Mouse (Mus musculus): ENCODE results near the gene Lpcat3. TPM values are rescaled to one million over a fixed set of nuclear protein-coding genes. Genes with fewer than 3 reads are reported as not detected.
A peak's percentile ranks its signal among the peaks of the same experiment; 100 is the strongest.

Gene Lpcat3
- polyA plus RNA-seq, 1 experiment from 2014 or later, result 45.7 TPM

GRCm38 (mm10) chr6:124720904-124721303, 58.1 kb downstream of the Lpcat3 start:
- no peak overlapping the region for H3K4me3 ChIP-seq
- no peak for DNase-seq (ENCODE audit: low spot score)
- H3K9me3 ChIP-seq (replicated peaks), result no peaks in the 10 kb centered on the region
- H3K36me3 ChIP-seq, result peaks cover 21% of the 10 kb centered on the region
- H3K4me1 ChIP-seq, result peaks cover 22% of the 10 kb centered on the region
- WGBS, result 78% methylated on average over 11 of the region's 11 CpGs
- H3K27me3 ChIP-seq (ENCODE audit: low read depth, poor library complexity, severe bottlenecking), result no peaks in the 10 kb centered on the region
- H3K27ac ChIP-seq, result 0 out of 2 replicates have a peak overlapping the region, but pooled peaks have one; percentile 51

DNA sequence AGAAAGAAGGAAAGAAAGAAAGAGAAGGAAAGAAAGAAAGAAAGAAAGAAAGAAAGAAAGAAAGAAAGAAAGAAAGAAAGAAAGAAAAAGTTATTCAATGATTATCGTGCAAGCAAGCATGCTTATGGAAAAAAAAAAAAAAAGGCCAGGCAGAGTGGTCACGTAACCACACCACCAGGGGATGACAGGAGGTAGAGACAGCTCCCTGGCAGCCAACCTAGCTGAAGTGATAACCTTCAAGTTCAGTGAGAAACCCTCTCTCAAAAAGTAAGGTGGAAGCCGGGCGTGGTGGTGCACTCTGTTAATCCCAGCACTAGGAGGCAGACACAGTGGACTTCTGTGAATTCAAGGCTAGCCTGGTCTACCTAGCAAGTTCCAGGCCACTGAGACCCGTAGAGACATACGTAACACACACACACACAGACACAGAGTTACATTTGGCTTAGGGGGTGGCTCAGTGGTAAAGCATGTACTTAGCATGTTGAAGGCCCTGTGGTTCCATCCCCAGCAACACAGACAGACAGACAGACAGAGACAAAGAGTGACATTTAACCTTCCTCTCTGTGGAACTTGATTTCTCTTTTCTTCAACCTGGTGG, 60.1 kb downstream of the Lpcat3 start:
- WGBS, result 88% methylated on average over 6 of the region's 6 CpGs
- Histone ChIP-seq H3K4me3 (no peak overlapping the region), H3K9me3 (replicated peaks) (no peaks in the 10 kb centered on the region), H3K36me3 (peaks cover under 1% of the 10 kb centered on the region), H3K27ac (no peak overlapping the region), H3K4me1 (peaks cover 22% of the 10 kb centered on the region), H3K27me3 (ENCODE audit: low read depth, poor library complexity, severe bottlenecking) (no peaks in the 10 kb centered on the region)
- DNase-seq (ENCODE audit: low spot score), result no peak

DNA sequence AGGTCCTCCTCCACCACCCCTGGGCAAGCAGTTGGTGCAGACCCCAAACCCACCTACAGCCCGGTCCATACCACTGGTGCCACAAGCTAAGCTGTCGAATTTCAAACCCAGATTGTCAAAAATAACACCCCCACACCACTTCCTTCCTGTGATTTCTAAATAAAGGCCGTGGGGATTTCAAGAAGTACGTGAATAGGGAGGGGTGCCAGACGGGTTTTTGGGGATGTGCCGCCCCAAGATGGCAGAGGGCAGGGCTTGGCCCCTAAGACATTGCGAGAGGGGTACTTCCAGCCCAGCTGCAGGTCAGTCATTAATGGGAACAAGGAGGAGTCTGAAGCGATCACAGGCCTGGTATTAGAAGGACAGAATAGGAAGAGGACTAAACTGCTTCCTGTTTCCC, 60.7 kb downstream of the Lpcat3 start:
- H3K36me3 ChIP-seq, result no peaks in the 10 kb centered on the region
- H3K27ac ChIP-seq, result no peak overlapping the region
- no peak for DNase-seq (ENCODE audit: low spot score)
- H3K4me1 ChIP-seq, result peaks cover 22% of the 10 kb centered on the region
- H3K27me3 ChIP-seq (ENCODE audit: low read depth, poor library complexity, severe bottlenecking), result no peaks in the 10 kb centered on the region
- H3K4me3 ChIP-seq, result no peak overlapping the region
- H3K9me3 ChIP-seq (replicated peaks), result no peaks in the 10 kb centered on the region
- WGBS, result 77% methylated on average over 8 of the region's 8 CpGs

DNA sequence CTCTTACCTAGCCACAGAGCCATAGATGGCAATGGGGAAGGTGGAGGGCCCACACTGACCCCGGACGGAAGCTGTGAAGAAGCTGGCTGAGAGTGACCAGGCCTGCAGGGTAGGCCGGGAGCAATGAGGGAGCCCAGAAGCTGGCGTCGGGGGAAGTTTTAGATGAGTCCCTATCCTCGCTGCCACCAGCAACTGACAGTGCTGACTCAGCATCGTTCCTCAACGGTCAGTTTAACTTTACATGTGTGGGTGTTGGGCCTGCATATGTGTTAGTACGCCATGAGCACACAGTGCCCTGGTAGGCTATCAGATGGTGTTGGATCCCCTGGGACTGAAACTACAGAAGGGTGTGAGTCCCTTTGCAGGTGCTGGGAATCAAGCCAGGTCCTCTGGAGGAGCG, 61.6 kb downstream of the Lpcat3 start:
- Histone ChIP-seq H3K4me1 (peaks cover 17% of the 10 kb centered on the region; the same call in 1 of the 2 replicates), H3K27me3 (ENCODE audit: low read depth, poor library complexity, severe bottlenecking) (no peaks in the 10 kb centered on the region), H3K4me3 (no peak overlapping the region), H3K27ac (no peak overlapping the region), H3K9me3 (replicated peaks) (no peaks in the 10 kb centered on the region), H3K36me3 (no peaks in the 10 kb centered on the region)
- WGBS, result 90% methylated on average over 10 of the region's 10 CpGs
- DNase-seq (ENCODE audit: low spot score), result no peak

GRCm38 (mm10) chr6:124728621-124729020, 65.8 kb downstream of the Lpcat3 start:
- peaks cover 14% of the 10 kb centered on the region for H3K4me1 ChIP-seq
- no peak overlapping the region for H3K4me3 ChIP-seq
- H3K9me3 ChIP-seq (replicated peaks), result no peaks in the 10 kb centered on the region
- no peaks in the 10 kb centered on the region for H3K36me3 ChIP-seq
- no peak overlapping the region for H3K27ac ChIP-seq
- DNase-seq (ENCODE audit: low spot score), result no peak
- no peaks in the 10 kb centered on the region for H3K27me3 ChIP-seq (ENCODE audit: low read depth, poor library complexity, severe bottlenecking)
- 89% methylated on average over 10 of the region's 10 CpGs for WGBS

GRCm38 (mm10) chr6:124729850-124730705, 67.3 kb downstream of the Lpcat3 start:
- Histone ChIP-seq H3K9me3 (replicated peaks) (no peaks in the 10 kb centered on the region), H3K36me3 (no peaks in the 10 kb centered on the region), H3K27ac (no peak overlapping the region), H3K4me1 (peaks cover 14% of the 10 kb centered on the region), H3K4me3 (no peak overlapping the region), H3K27me3 (ENCODE audit: low read depth, poor library complexity, severe bottlenecking) (no peaks in the 10 kb centered on the region)
- 88% methylated on average over 8 of the region's 8 CpGs for WGBS
- no peak for DNase-seq (ENCODE audit: low spot score)

- DNase-seq (ENCODE audit: low spot score), result no peak
- Histone ChIP-seq H3K4me3 (no peak overlapping the region), H3K4me1 (peaks cover 14% of the 10 kb centered on the region), H3K27me3 (ENCODE audit: low read depth, poor library complexity, severe bottlenecking) (no peaks in the 10 kb centered on the region), H3K9me3 (replicated peaks) (no peaks in the 10 kb centered on the region), H3K36me3 (no peaks in the 10 kb centered on the region), H3K27ac (no peak overlapping the region)
- WGBS, result 89% methylated on average over 7 of the region's 7 CpGs
Measured at GRCm38 (mm10) chr6:124731038-124731437, 68.2 kb downstream of the Lpcat3 start.

DNA sequence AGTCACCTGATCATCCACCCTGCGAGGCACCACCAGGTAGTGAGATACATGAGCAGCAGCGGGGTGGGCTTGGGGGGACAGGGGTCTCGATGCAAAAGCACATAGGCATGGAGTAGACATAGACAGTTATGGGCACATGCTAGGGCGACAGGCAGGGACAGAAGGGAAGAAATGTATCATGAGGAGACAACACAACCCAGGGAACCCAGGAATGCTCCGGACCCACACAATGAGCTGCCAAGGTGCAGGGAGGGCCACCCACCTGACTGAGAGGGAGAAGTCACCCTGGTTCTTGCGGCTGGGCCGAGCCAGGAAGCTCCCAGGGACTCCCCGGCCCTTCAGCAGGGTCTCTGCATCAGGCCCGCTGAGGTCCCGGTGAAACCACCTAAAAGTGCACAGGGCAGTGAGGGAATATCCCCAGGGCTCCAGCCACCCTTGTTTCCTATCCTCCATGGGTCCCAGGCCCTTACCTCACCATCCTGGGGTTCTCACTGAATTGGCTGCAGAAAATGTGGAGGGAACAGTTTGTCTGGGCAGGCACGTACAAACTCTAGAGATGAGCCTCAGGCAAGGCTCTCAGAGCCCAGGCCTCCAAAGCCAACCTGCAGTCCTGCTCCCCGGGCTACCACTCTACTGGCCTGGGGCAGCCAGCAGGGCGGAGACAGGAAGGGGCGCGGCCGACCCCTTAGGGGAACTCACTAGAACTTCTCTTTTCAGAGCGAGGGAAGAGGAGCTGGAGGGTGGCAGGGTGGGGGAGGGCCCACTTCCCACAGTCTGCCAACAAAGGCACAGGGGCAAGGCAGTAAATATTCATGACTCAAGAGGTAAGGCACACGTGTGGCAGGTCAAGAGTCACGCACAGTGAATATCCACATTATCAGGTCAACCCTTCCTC, 69.9 kb downstream of the Lpcat3 start:
- DNase-seq (ENCODE audit: low spot score), result no peak
- Histone ChIP-seq H3K4me3 (peak overlapping the region; percentile 28), H3K27ac (peak overlapping the region; percentile 78), H3K27me3 (ENCODE audit: low read depth, poor library complexity, severe bottlenecking) (no peaks in the 10 kb centered on the region), H3K9me3 (replicated peaks) (no peaks in the 10 kb centered on the region), H3K36me3 (no peaks in the 10 kb centered on the region), H3K4me1 (peaks cover 14% of the 10 kb centered on the region)
- WGBS, result 51% methylated on average over 19 of the region's 19 CpGs

DNA sequence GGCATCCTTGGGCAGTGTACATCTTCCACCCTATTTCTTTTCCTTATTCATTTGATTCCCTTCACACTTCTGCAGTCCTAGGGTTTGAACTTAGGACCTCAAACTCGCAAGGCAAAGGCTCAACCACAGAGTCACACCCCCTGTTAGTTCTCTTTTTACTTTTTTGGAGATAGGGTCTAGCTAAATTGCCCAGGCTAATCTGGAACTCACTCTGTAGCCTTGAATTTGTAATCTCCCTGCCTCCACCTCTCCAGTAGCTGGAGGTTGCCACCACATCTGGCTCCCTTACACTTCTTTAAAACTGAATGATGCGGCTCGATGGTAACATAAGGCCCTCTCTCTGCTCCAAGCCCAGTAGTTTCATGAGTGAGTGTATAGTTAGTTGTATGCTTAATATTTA, 71.6 kb downstream of the Lpcat3 start:
- 92% methylated on average over 3 of the region's 3 CpGs for WGBS
- H3K9me3 ChIP-seq (replicated peaks), result no peaks in the 10 kb centered on the region
- H3K4me1 ChIP-seq, result peaks cover 28% of the 10 kb centered on the region
- peaks cover 12% of the 10 kb centered on the region for H3K36me3 ChIP-seq
- H3K4me3 ChIP-seq, result no peak overlapping the region
- no peak overlapping the region for H3K27ac ChIP-seq
- H3K27me3 ChIP-seq (ENCODE audit: low read depth, poor library complexity, severe bottlenecking), result no peaks in the 10 kb centered on the region
- DNase-seq (ENCODE audit: low spot score), result no peak

DNA sequence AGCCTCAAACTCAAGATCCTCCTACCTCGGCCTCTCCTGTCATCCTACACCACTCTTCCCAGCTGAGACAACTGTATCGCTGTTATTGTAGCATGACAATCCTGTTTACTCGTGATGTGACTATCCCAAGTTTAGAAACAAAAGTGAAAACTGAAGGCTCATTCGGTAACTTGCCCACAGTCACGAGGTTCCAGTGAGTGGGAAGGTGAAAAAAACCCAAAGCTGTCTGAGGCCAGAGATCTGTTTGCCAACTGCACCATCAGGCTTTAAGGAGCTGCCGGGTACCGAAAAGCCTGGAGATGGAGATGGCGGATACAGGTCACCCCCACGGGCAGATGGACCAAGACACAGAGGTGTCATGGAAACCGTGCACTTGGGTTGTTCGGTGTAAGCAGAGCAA, 74.2 kb downstream of the Lpcat3 start:
- no peak overlapping the region for H3K4me3 ChIP-seq
- 93% methylated on average over 11 of the region's 11 CpGs for WGBS
- H3K4me1 ChIP-seq, result peaks cover 44% of the 10 kb centered on the region
- no peak for DNase-seq (ENCODE audit: low spot score)
- no peaks in the 10 kb centered on the region for H3K9me3 ChIP-seq (replicated peaks)
- no peak overlapping the region for H3K27ac ChIP-seq
- peaks cover 13% of the 10 kb centered on the region for H3K36me3 ChIP-seq
- no peaks in the 10 kb centered on the region for H3K27me3 ChIP-seq (ENCODE audit: low read depth, poor library complexity, severe bottlenecking)

GRCm38 (mm10) chr6:124738511-124739023, 75.7 kb downstream of the Lpcat3 start, which contains the start of gene Ptpn6:
Ptpn6 (minus strand) TSS chr6:124738714.
- no peak for DNase-seq (ENCODE audit: low spot score)
- H3K4me3 ChIP-seq, result 0 out of 2 replicates have a peak within 1 kb of the TSS, but pooled peaks have one; percentile 8
- no peaks in the 10 kb centered on the region for H3K9me3 ChIP-seq (replicated peaks)
- peaks cover 37% of the 10 kb centered on the region for H3K4me1 ChIP-seq
- 28% methylated on average over 15 of the region's 15 CpGs for whole genome bisulfite sequencing
- peaks cover 24% of the 10 kb centered on the region for H3K36me3 ChIP-seq
- peak within 1 kb of the TSS; percentile 98; the same call in 1 of the 2 replicates for H3K27ac ChIP-seq
- no peaks in the 10 kb centered on the region for H3K27me3 ChIP-seq (ENCODE audit: low read depth, poor library complexity, severe bottlenecking)

- Histone ChIP-seq H3K27ac (peak overlapping the region; percentile 98; the same call in 1 of the 2 replicates), H3K27me3 (ENCODE audit: low read depth, poor library complexity, severe bottlenecking) (no peaks in the 10 kb centered on the region), H3K9me3 (replicated peaks) (no peaks in the 10 kb centered on the region), H3K4me3 (0 out of 2 replicates have a peak overlapping the region, but pooled peaks have one; percentile 7), H3K36me3 (peaks cover 32% of the 10 kb centered on the region), H3K4me1 (peaks cover 36% of the 10 kb centered on the region)
- WGBS, result 87% methylated on average over 10 of the region's 10 CpGs
- DNase-seq (ENCODE audit: low spot score), result no peak
Measured at GRCm38 (mm10) chr6:124739231-124739796, 76.5 kb downstream of the Lpcat3 start.
